Mouse (Mus musculus) forelimb bud, embryonic 11.5 days (tissue): ENCODE data around the gene Cdyl2.

Experiments used
- DNase-seq: peaks from one replicate; pipeline ENCODE4 v3.0.0-alpha.2; 2012; ENCODE audit warnings: low read depth, low spot score

Gene Cdyl2

DNA sequence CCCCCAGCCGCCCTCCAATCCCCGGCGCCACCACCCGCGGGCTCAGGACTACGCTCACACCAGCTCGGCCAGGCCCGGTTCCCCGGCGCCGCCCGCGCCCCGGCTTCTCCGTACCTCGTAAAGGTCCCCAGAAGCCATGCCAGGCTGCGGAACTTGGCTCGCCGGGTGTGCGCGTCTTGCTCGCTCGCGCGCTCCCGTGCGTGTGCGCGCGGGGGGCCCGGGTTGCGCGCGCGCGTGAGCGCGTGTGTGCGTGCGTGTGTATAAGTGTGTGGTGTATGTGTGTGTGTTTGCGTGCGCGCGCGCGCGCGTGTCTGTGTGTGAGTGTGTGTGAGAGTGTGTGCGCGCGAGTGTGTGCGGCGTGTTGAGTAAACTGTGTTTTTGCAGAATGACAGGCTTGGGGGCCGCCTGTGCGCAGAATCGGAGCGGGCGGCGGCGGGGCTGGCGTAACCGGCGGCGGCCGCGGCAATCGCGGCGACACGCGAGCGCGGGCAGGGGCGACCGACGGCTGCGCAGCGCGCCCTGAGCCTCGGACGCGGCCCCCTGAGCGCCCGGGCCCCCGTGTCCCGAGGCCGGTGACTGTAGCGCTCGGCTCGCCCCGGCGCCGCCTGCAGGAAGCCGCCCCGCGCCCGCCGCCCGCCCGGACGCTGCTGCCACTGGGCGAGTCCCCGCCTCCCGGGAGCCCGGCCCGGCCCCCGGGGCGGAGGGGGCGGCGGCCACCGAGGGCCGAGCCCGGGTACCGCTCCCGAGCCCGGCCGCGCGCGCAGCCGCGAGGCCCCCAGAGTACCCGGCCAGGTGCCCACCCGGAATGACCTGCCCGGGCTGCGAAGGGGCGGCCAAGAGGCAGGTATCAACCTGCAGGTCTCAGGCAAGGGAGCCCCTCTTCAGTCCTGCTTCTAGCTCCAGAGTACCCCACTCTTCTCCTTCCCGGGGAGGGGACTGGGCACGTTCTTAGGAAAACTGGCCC is at the start of gene Cdyl2:
TSS of gene Cdyl2 (minus strand) at position 308 of the 964 bp plus-strand sequence.
- DNase-seq, result peak; percentile 74

DNA sequence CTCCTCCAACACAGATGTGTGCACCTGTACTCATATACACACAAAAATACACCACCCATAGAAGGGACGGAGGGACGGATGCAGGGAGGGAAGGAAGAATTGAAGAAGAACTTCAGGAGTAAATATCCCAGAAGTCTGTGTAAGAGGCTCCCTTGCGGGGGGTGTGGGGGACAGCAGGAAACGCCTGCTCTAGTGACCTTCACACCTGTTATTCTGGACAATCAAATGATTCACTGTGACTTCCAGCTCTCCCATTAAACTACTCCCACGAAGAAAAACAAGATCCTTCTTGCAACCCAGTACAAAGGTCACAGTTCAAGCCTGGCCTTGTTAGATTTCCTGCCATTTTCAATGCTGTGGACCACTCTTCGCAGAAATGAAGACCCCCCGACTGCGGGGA is 47.8 kb upstream of the Cdyl2 start:
- no peak for DNase-seq

DNA sequence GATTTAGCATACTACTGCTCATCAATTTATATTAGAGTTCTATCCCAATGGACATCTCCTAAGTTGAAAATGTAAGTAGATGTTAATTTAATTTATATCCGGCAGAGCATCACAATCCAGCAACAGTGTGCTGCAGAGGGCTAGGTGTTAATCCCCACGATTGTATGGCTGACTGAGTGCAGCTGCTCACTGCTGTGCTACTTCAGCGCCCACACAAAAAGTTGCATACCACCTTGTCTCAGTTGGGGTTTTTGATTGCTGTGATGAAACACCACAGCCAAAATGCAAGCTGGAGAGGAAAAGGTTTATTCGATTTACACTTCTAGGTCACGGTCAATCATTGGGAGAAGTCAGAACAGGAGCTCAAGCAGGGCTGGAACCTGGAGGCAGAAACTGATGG is 41.4 kb upstream of the Cdyl2 start:
- DNase-seq, result no peak

DNA sequence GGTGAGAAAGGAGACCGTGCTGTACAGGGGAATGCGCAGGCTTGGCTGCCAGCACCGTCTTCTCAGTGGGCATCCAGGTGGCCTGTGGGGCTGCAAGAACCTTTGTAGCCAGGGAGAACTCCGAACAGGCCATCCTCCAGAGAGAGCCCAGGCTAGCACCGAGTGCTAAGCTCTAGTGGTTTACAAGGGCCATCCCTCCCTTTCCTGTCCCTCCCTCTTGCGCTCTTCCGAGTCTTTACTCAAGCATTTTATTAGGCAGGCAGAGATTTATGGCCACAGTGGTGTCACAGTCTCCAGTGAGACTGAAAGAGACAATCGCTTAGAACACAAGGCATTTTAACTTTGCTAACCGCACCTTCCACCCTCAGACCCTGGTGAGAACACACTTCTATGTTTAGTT is 39.9 kb upstream of the Cdyl2 start:
- no peak for DNase-seq

DNA sequence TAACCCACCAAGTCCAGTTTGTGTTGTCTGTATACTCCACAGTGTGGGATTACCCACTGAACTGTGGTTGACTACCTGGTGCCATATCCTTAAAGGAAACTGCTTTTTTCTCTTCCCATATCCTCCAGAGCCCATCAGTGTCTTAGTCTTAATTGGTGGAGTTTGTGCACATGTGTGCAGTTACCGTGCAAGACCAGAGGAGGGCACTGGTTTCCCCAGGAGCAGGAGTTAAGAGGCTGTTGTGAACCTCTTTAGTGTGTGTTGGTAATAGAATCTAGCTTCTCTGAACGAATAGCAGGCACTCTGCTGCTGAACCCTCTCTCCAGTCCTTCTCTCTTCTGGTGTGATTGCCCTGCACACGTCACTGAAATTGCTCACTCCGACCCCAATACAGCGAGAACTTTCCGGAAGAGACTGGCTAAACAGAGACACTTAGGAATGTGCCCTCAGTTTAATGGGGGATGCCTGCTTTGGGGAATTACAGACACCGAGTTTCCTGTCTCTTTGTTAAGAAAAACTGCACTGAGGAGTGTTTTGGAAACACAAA is 39.1 kb upstream of the Cdyl2 start:
- no peak for DNase-seq

DNA sequence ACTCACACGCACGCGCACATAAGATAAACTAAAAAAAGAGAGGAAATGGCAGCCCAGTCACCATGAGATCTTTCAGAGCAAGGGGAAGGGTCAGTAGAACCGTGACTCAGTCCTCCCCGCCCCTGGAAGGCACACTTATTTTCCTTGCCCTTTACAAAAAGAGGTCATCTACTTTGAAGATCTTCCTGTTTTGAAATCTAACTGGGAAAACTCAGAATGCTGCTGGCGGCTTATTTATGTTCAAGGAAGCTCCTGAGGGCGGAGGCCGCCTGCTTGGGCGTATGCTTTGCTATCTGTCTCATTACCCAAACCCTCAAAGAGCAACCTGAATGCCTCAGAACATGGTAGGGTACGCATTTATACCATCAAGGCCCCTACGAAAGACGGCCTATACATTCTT is 38.0 kb upstream of the Cdyl2 start:
- DNase-seq, result no peak

DNA sequence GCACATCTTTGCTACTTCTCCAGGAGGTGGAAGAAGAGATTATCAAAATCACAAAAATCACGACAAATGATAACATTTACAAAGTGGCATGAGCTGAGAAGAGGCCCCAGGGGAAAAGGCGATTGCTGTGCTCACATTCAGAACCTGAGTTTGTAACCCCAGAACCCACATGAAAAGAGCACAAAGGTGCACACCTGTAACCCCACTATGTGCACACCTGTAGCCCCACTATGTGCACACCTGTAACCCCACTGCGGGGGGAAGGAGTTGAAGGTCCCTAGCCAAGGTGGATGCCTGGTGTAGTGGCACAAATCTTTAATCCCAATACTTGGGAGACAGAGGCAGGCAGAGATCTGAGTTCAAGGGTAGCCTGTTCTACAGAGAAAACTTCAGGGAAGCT is 23.4 kb upstream of the Cdyl2 start:
- no peak for DNase-seq

DNA sequence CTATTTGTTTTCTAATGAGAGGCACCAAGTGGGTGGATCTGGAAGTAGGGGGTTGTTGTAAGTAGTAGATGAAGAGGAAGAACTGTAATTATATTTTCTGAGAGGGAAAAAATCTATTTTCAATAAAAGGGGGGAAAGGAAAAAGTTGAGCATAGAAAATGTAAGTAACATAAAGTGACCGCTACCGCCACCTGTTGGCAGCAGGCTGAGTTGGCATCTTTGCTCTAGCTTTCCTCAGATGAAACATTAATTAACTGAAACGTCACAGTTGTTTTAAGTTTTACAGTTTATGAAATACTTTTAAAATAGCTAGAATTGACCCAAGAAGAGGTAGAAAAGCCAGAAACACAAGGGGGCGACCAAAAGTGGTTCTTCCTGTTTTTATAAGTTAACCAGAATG is 22.8 kb upstream of the Cdyl2 start:
- peak; percentile 40 for DNase-seq

DNA sequence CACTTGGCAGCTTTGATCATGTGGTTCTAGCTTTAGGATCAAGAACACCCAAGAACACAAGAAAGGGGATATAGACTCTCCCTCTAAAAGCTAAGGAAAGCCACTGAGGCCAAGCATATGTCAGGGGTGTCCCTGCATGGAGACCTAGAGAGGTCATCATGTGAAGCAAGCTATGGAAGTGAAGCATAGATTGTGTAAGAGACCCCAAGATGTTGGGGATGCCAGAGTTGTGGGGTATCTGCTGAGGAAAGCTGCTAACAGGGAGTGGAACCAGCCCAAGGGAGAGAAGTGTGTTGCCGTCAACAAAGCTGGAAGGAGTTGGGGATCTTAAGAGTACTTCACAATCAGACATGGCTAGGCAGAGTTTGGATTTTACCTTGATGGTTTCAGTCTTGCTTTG is 7.9 kb upstream of the Cdyl2 start:
- DNase-seq, result no peak

DNA sequence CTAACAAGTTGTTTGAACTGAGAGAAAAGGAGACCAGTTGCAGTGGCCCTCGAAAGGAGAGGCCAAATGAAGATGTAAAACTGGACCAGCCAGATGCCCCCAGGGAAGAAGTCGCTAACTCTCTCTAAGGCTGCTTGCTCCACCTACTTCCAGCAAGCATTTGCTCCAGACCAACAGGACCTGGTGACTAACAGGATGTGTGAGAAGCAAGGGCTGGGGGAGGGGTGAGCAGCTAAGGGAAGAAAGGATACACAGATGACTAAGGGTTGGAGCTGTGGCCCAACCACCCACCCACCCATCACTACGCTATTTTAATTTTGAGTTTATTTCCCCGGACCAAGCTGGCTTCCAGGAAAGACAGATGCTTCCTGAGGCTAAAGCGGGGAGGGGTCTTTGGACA is 2.5 kb upstream of the Cdyl2 start:
- DNase-seq, result no peak

DNA sequence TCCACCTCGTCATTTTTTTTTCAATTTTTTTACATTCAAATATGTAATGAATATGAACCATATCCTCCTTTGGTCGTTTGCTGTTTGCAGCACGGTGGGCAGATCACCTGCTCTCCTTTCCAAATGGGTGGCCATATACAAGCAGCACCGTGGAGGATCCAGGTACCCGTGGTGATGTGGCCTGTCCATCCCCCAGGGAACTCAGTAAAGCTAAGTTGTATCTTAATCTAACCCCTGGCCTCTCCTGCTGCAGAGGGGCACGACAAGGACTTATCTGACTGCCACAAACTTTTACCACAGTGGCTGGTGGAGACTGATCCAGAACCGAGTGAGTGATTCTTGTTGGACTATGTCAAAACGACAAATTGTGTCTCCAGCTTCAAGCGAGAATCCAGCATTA is 1.4 kb upstream of the Cdyl2 start:
- no peak for DNase-seq

DNA sequence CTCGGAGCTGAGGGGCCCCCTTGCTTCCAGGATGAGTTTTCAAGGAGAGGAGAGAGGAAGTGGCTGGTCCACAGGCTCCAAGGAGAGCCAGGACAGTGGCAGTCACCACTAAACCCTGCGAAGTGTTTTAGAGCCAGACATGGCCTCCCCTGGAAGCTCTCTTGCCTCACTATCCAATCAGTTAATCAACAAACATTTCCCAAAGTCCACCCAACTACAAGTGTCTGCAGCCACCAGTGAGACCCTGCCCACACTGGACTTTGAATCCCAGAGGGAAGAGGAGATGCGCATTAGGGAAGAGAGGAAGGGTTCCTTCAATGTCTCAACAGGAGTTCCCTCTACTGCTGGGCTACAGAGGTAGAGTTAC is 840 bp upstream of the Cdyl2 start:
- no peak for DNase-seq

DNA sequence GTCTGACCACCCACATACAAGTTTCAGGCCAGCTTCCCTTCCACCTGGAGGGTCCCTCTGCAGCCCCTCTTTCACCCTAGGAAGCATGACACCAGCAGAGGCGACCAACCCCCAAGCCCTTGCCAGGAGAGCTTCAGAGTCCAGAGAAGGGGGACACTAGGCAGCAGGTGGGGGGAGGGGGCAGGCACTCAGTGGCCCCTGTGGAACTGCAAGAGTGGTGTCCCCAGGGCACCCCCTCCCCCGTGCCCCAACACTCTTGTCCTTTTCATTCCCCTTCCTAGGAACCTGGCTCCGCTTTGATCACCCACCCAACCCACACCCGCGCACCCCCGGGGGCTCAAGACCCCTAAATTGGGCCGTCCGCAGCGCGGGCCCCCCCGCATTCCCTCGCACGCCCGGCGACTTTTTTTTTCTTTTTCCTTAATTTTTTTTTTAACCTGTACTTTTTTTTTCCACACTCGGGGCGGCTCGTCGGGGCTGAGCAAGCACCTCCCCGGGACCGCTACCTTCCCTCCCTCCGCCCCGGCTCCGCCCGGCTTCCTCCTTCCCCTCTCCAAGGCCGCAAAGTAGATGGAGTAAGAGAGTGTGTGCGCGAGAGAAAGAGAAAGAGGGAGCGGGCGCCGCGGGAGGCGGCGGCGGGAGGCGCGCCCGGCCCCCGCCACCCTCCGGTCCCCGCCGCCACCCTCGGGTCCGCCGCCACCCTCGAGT is 661 bp downstream of the Cdyl2 start:
- DNase-seq, result no peak

DNA sequence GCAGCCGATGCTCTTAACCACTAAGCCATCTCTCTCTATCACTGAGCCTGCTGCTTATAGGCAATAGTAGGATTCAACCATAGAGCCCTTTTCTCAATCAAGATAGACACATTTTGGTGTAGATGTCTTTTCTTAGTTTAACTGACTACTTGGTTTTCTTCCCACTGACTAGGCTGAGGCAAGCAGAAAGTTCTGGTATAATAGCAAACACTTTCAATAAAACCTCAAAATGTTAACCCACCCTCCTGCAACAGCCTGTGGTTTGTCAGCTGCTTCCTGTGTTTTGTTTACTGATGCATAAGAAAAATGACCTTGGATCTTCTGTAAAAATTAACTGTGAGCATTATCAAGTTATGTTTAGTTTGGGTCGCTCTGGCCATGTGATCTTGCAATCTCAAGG is 11.3 kb downstream of the Cdyl2 start:
- no peak for DNase-seq

DNA sequence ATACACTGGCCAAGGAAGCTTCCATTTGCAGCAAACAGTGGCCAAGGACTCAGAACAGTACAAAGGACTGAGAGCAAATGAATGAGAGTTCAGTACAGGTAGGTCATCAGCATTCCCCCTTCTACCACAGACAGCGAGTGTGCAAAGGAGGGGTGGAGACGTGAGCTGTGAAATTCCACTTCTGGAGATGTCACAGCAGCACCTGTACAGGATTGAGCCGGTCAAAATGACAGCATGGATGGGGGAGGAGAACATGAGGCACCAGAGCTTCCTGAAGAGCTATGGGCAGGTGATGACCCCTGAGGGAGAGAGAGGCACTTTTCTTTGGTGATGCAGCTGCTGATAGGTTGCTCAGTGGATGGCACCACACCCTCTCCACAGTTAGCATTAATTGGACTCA is 25.3 kb downstream of the Cdyl2 start:
- no peak for DNase-seq

DNA sequence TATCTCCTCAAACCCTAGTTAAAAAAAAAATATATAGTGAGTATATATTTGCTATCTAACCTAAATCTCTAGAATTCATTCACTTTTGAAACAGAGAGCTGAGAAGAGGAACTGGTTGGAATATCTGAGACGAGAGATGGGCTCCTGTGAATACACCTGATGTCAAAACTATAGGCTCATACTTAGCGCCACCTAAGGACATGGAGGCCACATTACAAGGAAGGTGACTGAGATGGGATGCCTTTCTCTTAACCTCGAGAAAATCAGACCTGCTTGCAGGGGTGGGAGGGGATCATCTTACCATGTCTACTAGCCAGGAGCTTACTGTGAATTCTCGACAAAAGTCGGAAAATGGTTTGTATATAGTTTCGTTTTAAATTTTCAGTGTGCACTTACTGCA is 30.3 kb downstream of the Cdyl2 start:
- no peak for DNase-seq

DNA sequence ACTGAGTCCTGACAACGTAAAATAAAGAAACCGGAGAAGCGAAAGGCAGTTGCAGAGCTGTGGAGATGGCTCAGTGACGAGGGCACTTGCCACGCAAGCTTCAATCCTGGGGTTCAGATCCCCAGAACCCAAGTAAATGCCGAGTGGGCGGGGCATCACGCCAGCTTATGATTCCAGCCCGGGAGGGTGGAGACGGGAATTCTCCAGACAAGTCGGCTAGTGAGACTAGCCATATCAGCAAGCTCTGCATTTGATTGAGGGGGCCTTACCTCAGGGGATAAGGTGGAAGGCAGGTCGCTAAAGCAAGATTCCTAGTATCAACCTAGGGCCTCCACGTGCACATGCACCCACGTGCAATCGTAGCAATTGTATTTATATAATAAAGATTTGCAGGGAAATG is 39.9 kb downstream of the Cdyl2 start:
- DNase-seq, result no peak

DNA sequence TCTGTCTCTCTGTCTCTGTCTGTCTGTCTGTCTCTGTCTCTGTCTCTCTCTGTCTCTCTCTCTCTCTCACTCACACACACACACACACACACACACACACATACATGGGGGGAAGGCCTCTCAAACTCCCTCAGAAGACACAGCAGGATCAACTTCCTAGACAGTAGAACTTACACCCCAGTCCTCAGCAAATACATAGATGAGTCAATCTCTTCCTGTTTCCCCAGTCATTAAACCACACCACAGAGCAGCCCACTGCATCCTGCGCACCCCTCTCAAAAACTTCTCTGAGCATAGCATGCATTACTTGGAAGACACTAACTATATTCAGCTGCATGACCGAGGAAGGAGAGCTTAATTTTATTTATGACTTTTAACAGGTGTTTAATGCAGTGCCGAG is 43.0 kb downstream of the Cdyl2 start:
- no peak for DNase-seq

DNA sequence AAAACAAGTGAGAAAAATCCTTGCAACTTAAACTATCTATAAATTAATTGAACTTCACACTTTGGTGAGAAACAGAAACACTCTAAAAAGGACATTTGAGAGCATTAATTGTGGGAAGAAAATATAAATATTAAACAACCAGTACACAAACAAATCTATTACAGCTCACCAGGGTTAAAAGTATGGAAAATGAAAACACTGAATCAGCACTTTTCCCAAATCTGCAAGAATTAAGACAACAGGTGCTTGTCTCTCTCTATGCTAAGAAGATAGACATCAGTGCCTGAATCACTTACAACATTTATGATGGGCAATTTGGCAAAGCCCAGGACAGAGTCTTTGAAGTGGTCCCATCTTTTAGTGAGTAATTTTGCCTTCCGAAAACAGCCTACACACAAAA is 56.6 kb downstream of the Cdyl2 start:
- DNase-seq, result no peak

DNA sequence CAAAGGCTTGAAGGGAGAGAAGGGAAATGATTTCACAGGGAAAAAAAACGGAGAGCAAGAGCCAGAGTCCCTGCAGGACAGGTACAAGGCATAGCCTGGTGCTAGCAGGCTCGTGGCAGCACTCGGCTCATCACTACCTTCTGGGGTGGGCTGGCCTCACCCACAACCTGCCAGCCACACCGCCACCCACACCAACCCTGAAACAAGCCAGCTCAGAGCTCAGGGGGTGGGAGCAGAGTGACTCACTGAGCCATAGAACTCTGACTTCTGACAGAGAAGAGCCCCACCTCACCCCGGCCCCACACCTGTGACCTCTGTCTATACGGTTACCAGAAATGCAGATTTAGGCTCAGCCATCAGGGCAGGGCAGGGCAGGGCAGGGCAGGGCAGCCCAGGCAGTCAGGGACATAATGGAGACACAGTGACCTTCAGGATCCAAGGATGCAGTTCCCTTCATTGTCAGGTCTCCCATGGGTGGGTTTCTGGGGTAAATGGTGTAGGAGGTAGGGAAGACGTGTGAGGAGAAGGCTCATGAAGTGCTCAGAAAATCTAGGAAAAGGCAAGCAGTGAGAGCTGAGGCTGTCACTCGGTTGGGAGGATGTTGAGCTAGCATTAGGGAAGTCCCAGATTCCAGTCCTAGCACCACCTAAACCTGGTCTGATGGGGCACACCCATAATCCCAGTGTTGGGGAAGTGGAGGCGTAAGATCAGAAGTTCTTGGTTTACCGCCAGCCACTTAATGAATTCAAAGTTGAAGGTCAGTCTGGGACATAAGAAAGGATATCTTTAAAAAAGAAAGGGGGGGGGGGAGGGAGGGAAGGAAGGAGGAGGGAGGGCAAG is 58.6 kb downstream of the Cdyl2 start:
- DNase-seq, result no peak

DNA sequence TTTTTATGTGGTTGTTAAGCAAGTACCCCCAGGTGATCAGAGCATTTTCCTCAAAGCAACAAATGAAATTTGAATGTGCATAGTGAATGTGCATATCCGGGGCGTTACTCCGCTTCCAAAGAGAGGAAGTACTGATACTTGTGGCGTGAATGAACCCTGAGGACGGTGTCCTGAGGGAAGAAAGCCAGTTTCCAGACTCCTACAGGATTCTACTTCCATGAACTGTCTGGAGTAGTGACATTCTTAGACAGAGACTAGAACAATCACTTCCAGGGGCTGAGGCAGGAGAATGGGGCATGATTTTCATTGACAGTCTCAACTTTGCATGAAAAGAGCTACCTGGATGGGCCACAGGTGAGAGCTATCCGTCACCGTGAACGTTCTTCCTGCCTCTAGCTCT is 59.3 kb downstream of the Cdyl2 start:
- DNase-seq, result no peak

DNA sequence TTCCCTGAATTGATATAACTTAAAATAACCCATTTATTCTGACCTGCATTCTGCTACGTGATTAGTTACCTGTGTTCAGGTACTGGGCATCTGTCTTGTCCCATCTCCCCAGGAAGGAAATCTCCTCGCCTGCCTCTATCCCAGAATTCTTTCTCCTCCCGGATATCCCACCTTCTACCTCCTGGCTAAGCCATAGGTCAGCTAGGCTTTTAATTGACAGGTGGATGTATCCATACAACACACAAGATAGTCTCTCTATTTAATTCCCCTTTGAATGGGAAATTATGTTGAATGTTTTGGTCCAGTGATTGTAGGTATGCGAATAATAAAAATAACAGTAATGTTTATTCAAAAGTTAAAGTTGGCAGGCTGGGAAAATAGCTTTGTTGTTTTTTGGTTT is 59.7 kb downstream of the Cdyl2 start:
- no peak for DNase-seq
